Mouse (Mus musculus): Measurements from ENCODE around the gene Gm5767. TPM values are rescaled to one million over a fixed set of nuclear protein-coding genes. Genes with fewer than 3 reads are reported as not detected.

The Gm5767 gene
- polyA plus RNA-seq (2014; fragmentation: Illumina TruSeq; extraction: RNeasy Lipid Tissue Mini Kit (QIAGEN cat#74804); ENCODE audit: low read depth, low replicate concordance), result not detected

DNA sequence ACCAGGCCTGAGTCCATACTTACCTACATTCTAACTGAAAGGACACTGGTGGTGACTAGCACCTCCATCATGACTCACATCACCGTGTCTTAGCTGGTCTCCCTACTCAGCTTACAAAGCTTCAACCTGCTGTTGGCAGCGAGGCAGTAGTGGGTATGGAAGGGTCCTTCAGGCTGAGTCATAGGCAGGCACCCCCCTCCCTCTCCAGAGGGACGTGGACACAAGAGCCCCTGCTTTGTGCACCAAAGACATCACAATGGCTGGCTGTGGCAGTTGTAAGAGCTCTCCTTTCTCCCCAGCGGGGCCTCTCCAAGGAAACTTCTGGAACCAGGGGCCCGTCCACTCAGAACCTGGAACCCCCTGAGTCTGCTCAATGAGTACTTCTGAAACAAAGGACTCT lies at the start of gene Gm5767:
Gm5767 (plus strand) TSS at position 301 of the 400 bp plus-strand sequence.

DNA sequence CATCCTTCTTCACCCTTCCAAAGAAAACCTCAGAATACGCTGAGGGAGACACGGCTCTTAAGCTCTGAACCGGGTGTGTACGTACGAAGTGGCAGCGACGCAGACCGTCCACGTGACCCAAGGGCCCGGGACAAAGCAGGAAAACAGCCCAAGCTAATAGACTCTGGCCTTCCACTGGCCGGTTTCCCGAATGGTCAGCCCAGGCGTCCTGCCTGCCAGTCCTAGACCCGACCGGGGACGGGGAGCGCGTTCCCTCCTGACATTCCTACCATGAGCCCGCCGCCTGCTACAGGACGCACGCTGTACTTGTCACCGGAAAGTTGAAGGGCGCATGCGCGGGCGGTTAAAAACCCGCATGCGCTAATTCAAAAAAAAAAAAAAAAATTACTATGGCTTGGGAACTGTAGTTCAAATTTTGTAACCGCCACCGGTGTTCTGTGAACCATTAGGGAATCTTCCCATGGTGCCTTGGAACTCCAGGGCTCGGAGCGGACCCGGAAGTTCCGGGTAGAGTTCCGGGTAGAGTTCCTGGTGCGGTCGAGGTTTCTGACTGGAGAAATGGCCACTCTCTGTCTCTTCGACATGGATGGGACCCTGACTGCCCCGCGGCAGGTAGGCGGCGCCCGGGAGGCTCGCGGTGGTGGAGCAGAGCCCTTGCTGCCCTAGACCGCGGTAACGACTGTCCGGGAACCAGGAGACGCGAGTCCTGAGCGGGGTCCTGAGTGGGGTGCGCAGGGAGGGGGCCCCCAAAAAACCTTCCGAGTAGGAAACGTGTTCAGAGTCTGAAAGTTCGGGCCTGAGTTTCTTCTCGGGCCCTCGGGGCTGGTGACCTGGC lies 43.1 kb upstream of the Gm5767 start, which contains the start of the genes Pmm2 and Tmem186:
Pmm2 (plus strand) TSS at position 458 of the 835 bp plus-strand sequence.
Tmem186 (minus strand) TSS at position 496 of the 835 bp plus-strand sequence.

DNA sequence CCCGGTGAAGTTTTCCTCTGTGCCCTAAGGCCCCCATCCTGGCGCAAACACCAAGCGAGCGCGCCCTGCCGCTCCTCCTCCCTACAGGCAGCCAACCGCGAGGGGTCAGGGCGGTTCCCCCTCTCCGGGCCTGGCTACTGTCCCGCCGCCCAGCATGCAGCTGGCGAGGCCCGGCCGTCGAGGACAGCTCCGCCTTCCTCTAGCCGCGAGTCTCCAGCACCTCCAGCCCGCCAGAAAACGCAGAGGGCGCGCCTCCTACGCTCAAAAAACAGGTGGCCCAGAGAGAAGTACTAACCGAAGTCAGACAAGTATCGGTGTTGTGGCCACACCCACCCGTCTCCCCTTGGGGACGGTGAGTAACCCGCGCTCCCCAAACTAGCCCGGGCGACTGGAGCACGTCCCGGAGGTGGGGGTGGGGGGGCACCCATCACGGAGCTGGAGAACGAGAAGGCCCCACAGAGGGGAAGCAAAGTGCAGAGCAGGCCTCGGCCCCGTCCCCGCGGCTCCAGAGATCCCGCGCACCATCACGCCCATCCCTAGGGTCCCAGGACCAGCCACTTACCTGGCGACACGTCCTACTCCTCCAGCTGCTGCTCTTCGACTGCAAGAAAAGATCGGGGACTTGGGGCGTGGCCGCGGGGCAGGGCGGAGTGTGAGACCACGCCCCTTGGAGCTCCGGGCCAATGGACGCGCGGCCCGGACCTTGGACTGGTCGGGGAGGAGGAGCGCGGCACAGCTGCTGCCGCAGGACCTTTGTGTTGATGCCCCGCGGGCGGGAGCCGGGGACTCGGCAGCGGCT lies 8.8 kb upstream of the Gm5767 start, which contains the start of gene Carhsp1:
Carhsp1 (minus strand) TSS at position 605 of the 799 bp plus-strand sequence.

Other genes starting within 250 kb of the Gm5767 start
- gene Mettl22, start 210.0 kb upstream of the Gm5767 start, polyA plus RNA-seq (2014; fragmentation: Illumina TruSeq; extraction: RNeasy Lipid Tissue Mini Kit (QIAGEN cat#74804); ENCODE audit: low read depth, low replicate concordance), result 0.88 TPM
- 160 TPM for gene Abat, start 167.3 kb upstream of the Gm5767 start, polyA plus RNA-seq (2014; fragmentation: Illumina TruSeq; extraction: RNeasy Lipid Tissue Mini Kit (QIAGEN cat#74804); ENCODE audit: low read depth, low replicate concordance)
- 578 TPM for gene Pmm2, start 43.1 kb upstream of the Gm5767 start, polyA plus RNA-seq (2014; fragmentation: Illumina TruSeq; extraction: RNeasy Lipid Tissue Mini Kit (QIAGEN cat#74804); ENCODE audit: low read depth, low replicate concordance)
- 9.1 TPM for gene Tmem186, start 43.1 kb upstream of the Gm5767 start, polyA plus RNA-seq (2014; fragmentation: Illumina TruSeq; extraction: RNeasy Lipid Tissue Mini Kit (QIAGEN cat#74804); ENCODE audit: low read depth, low replicate concordance)
- 23.3 TPM for gene Carhsp1, start 8.6 kb upstream of the Gm5767 start, polyA plus RNA-seq (2014; fragmentation: Illumina TruSeq; extraction: RNeasy Lipid Tissue Mini Kit (QIAGEN cat#74804); ENCODE audit: low read depth, low replicate concordance)
- 256 TPM for gene Usp7, start 111.5 kb downstream of the Gm5767 start, polyA plus RNA-seq (2014; fragmentation: Illumina TruSeq; extraction: RNeasy Lipid Tissue Mini Kit (QIAGEN cat#74804); ENCODE audit: low read depth, low replicate concordance)
- gene 1810013L24Rik, start 149.3 kb downstream of the Gm5767 start, polyA plus RNA-seq (2014; fragmentation: Illumina TruSeq; extraction: RNeasy Lipid Tissue Mini Kit (QIAGEN cat#74804); ENCODE audit: low read depth, low replicate concordance), result 172 TPM

All from sigmoid colon, adult 10 weeks (tissue).